Mouse (Mus musculus) heart, embryonic 10.5 days (tissue): ENCODE measurements around the gene Slc43a3. TPM values are rescaled to one million over a fixed set of nuclear protein-coding genes. Genes with fewer than 3 reads are reported as not detected.

ENCODE experiments used
- DNase-seq: peaks from one replicate; pipeline ENCODE4 v3.0.0-alpha.2; 2017; ENCODE audit warnings: low spot score
- H3K27ac ChIP-seq: fragments of 300-500 bp; sonication (generic); 2 replicates; pipeline ENCODE4 v1.5.1; 2016; ENCODE audit warnings: mild to moderate bottlenecking
- H3K27me3 ChIP-seq: fragments of 300-500 bp; sonication (generic); 2 replicates; pipeline ENCODE4 v1.6.1; 2016; ENCODE audit warnings: mild to moderate bottlenecking; ENCODE audit not compliant: poor library complexity, insufficient read depth, severe bottlenecking
- H3K36me3 ChIP-seq: fragments of 300-500 bp; sonication (generic); 2 replicates; pipeline ENCODE4 v1.6.1; 2016; ENCODE audit warnings: mild to moderate bottlenecking, moderate library complexity
- H3K4me1 ChIP-seq: fragments of 300-500 bp; sonication (generic); 2 replicates; pipeline ENCODE4 v1.6.1; 2016; ENCODE audit warnings: mild to moderate bottlenecking
- H3K4me3 ChIP-seq: fragments of 300-500 bp; sonication (generic); 2 replicates; pipeline ENCODE4 v1.5.1; 2016; ENCODE audit warnings: mild to moderate bottlenecking, moderate library complexity
- H3K9me3 ChIP-seq: fragments of 300-500 bp; sonication (generic); 2 replicates; pipeline ENCODE4 v1.6.1; 2016; ENCODE audit warnings: mild to moderate bottlenecking, moderate library complexity
- WGBS: fragments of 180-500 bp; shearing (Covaris S2); methylation state at CpG from one replicate; pipeline ENCODE4 v1.1.7; 2016; 5-methylcytosine and 5-hydroxymethylcytosine counted together
- polyA plus RNA-seq: library from polyadenylated mRNA; unstranded; fragments of >200 nt; fragmentation: Nextera tagmentation; extraction: Ambion mirVana; gene quantifications from 2 replicates; pipeline ENCODE4 v1.2.1, GENCODE M21; 2016

Slc43a3 gene
- polyA plus RNA-seq, 1 experiment from 2014 or later, result 50.9 TPM

DNA sequence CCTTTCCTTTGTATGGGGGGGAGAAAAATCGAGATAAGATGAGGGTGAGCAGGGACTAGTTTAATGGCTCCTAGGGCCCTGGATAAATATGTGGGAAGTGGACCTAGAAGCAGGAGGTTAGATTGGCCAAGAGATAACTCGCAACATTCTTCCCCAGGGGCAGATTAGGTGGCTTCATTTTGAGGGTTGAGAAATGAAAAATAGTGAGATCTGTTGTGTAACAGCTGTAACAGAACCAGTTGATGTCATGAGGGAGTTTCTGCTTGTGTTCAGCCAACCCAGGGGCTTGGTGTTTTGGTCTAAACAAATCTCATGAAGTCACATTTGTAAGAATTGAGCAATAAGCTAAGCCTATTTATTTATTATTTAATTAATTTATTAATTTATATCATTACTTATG, 5.0 kb downstream of the Slc43a3 start:
- Histone ChIP-seq H3K27ac (no peak overlapping the region), H3K36me3 (peaks cover 48% of the 10 kb centered on the region), H3K27me3 (no peaks in the 10 kb centered on the region), H3K4me3 (no peak overlapping the region), H3K9me3 (no peaks in the 10 kb centered on the region), H3K4me1 (peaks cover 20% of the 10 kb centered on the region)
- 67% methylated on average over 2 of the region's 2 CpGs for WGBS
- no peak for DNase-seq

GRCm38 (mm10) chr2:84941795-84942194, 5.4 kb downstream of the Slc43a3 start:
- peaks cover 53% of the 10 kb centered on the region for H3K36me3 ChIP-seq
- H3K27ac ChIP-seq, result no peak overlapping the region
- no peak overlapping the region for H3K4me3 ChIP-seq
- H3K9me3 ChIP-seq, result no peaks in the 10 kb centered on the region
- no peaks in the 10 kb centered on the region for H3K27me3 ChIP-seq
- peaks cover 20% of the 10 kb centered on the region for H3K4me1 ChIP-seq
- no peak for DNase-seq
- 93% methylated on average over 4 of the region's 4 CpGs for WGBS

DNA sequence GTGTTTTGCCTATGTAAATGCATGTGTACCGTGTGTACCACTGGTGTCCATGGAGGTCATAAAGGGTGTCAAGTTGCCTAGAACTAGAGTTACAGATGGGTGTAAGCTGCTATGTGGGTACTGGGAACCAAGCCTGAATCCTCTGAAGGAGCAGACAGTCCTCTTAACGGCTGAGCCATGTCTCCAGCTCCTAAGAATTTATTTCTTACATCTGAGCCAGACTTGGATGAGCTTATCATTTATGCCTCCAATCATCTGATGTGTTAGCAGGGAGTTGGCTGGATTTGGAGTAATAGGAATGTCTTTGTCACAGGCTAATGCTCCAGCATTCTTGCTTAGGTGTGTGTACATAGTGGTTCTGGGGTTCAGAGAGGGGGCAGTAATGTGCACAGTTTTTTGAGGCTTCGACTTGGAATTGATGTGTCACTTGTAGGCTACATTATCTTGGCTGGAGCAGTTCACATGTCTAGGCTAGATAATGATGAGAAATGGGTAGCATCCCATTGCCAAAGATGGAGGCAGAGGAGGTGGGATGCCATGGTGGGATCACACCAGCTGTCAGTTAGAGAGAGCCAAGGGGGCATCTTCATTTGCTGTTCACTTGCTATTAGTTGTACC, 10.9 kb downstream of the Slc43a3 start:
- Histone ChIP-seq H3K4me3 (no peak overlapping the region), H3K9me3 (no peaks in the 10 kb centered on the region), H3K36me3 (peaks cover 86% of the 10 kb centered on the region), H3K27me3 (no peaks in the 10 kb centered on the region), H3K4me1 (no peaks in the 10 kb centered on the region), H3K27ac (no peak overlapping the region)
- 85% methylated on average over 3 of the region's 3 CpGs for WGBS
- no peak for DNase-seq

DNA sequence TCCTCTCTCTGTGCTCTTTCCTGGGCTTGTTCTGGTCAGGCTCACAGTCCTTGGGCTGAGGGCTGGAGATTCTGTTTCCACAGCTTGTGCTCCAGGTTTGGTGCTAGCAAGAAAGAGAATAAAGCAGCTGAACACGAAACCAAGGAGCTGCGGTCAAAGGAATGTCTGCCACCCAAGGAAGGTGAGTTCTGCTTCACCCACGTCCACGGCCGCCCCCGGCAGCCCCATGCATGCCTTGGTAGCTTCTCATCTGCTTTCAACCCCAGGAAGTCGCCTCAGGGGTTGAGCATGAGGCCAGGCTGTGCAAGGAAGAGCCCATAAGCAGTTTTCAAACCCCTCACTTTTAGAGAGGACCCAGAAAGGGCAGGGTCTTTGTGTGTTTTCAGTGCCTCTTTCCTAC, 11.9 kb downstream of the Slc43a3 start:
- 93% methylated on average over 7 of the region's 7 CpGs for WGBS
- Histone ChIP-seq H3K9me3 (no peaks in the 10 kb centered on the region), H3K4me3 (no peak overlapping the region), H3K27me3 (no peaks in the 10 kb centered on the region), H3K4me1 (no peaks in the 10 kb centered on the region), H3K36me3 (peaks cover 91% of the 10 kb centered on the region), H3K27ac (no peak overlapping the region)
- no peak for DNase-seq

- DNase-seq, result no peak
- no peaks in the 10 kb centered on the region for H3K27me3 ChIP-seq
- no peak overlapping the region for H3K4me3 ChIP-seq
- peaks cover 96% of the 10 kb centered on the region for H3K36me3 ChIP-seq
- H3K4me1 ChIP-seq, result no peaks in the 10 kb centered on the region
- H3K9me3 ChIP-seq, result no peaks in the 10 kb centered on the region
- WGBS, result 97% methylated on average over 2 of the region's 2 CpGs
- no peak overlapping the region for H3K27ac ChIP-seq
Observed at GRCm38 (mm10) chr2:84948721-84949120, 12.3 kb downstream of the Slc43a3 start.

GRCm38 (mm10) chr2:84951027-84951426, 14.6 kb downstream of the Slc43a3 start:
- WGBS, result 77% methylated on average over 8 of the region's 8 CpGs
- Histone ChIP-seq H3K4me1 (no peaks in the 10 kb centered on the region), H3K9me3 (no peaks in the 10 kb centered on the region), H3K27me3 (no peaks in the 10 kb centered on the region), H3K36me3 (peaks cover 87% of the 10 kb centered on the region), H3K4me3 (no peak overlapping the region), H3K27ac (no peak overlapping the region)
- DNase-seq, result no peak

DNA sequence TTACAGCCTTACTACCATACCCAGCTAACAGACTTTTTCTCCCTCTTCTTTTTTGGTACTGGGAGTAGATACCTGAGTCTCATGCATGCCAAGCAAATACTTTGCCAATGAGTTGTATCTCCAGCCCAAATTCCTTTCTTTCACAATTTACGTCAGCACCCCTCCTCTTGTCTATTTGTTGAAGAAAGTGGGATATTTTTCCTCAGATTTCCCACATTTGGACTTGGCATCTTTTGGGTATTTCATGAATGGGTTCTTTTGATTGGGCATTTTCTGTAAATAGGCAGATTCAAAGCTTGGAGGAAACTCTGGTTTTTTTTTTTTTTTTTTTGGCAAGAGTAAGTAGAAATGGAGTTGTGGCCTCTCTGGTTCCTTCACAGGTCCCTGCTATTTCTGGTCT, 15.9 kb downstream of the Slc43a3 start:
- H3K4me3 ChIP-seq, result no peak overlapping the region
- H3K27ac ChIP-seq, result no peak overlapping the region
- 86% methylated on average over 1 of the region's 1 CpGs for WGBS
- H3K4me1 ChIP-seq, result no peaks in the 10 kb centered on the region
- DNase-seq, result no peak
- no peaks in the 10 kb centered on the region for H3K9me3 ChIP-seq
- H3K36me3 ChIP-seq, result peaks cover 87% of the 10 kb centered on the region
- no peaks in the 10 kb centered on the region for H3K27me3 ChIP-seq

- Histone ChIP-seq H3K4me3 (no peak overlapping the region), H3K36me3 (peaks cover 87% of the 10 kb centered on the region), H3K27ac (no peak overlapping the region), H3K4me1 (no peaks in the 10 kb centered on the region), H3K9me3 (no peaks in the 10 kb centered on the region), H3K27me3 (no peaks in the 10 kb centered on the region)
- no peak for DNase-seq
- 85% methylated on average over 4 of the region's 4 CpGs for WGBS
Observed at GRCm38 (mm10) chr2:84952693-84953092, 16.3 kb downstream of the Slc43a3 start.

- WGBS, result 89% methylated on average over 9 of the region's 9 CpGs
- peaks cover 66% of the 10 kb centered on the region for H3K36me3 ChIP-seq
- H3K27ac ChIP-seq, result no peak overlapping the region
- H3K4me3 ChIP-seq, result no peak overlapping the region
- H3K27me3 ChIP-seq, result no peaks in the 10 kb centered on the region
- no peaks in the 10 kb centered on the region for H3K4me1 ChIP-seq
- H3K9me3 ChIP-seq, result no peaks in the 10 kb centered on the region
- DNase-seq, result no peak
Observed at GRCm38 (mm10) chr2:84955435-84955834, 19.1 kb downstream of the Slc43a3 start.

- H3K4me1 ChIP-seq, result no peaks in the 10 kb centered on the region
- H3K4me3 ChIP-seq, result no peak overlapping the region
- WGBS, result 54% methylated on average over 5 of the region's 5 CpGs
- no peak overlapping the region for H3K27ac ChIP-seq
- no peak for DNase-seq
- no peaks in the 10 kb centered on the region for H3K9me3 ChIP-seq
- H3K36me3 ChIP-seq, result peaks cover 57% of the 10 kb centered on the region
- no peaks in the 10 kb centered on the region for H3K27me3 ChIP-seq
Observed at GRCm38 (mm10) chr2:84956274-84956673, 19.9 kb downstream of the Slc43a3 start.

DNA sequence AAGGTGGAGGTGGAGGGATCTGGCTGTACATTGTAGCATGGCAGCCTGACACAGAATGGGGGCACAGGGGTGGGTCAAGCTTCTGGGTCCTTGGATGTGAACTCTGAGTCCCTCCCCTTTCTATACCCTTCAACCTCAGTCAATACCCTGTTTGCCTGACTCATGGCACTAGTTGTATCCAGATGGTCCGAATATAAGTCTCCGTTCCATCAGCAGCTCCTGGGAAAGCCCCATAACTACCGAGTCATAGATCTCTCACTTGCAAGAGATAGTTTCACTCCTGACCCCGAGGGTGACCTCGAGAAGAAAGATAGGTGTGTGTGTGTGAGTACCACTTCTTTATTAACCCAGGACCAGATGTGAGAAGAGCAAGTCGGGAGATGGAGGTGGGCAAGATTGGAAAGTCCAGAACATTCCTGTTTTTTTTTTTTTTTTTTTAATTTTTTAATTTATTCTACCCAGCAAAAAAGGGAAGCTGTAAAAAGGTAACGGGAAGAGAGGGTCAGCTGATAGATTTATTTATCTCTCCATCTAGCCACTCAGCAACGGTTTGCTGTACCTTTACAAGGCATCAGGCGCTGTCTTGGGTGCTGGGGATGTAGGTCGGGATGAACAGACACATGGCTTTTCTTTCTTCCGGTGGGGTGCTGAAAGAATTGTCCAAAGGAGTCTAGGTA, 22.3 kb downstream of the Slc43a3 start:
- Histone ChIP-seq H3K4me3 (no peak overlapping the region), H3K36me3 (peaks cover 35% of the 10 kb centered on the region), H3K9me3 (no peaks in the 10 kb centered on the region), H3K27me3 (no peaks in the 10 kb centered on the region), H3K27ac (no peak overlapping the region), H3K4me1 (0 out of 2 replicates have a peak, but pooled peaks cover 6% of the 10 kb centered on the region)
- no peak for DNase-seq
- WGBS, result 90% methylated on average over 11 of the region's 11 CpGs

DNA sequence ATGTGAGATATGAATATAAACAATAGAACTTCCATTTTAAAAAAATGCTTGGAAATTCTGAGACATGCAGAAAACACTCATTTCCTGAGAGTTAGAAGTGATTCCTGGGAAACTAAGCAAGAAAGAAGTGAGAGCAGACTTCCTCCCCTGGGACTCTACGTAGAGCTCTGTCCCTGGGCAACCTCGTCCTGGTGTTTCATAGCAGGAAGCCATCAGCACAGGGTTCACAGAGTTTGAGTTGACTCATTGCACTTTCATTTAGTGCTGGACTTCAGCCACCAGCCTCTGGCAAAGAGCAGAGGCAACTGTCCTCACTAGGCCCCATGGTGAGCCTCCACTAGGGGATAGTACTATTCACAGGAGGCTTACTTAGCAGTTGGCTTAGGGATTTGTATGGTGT, 24.9 kb downstream of the Slc43a3 start:
- H3K4me3 ChIP-seq, result no peak overlapping the region
- H3K27ac ChIP-seq, result no peak overlapping the region
- H3K27me3 ChIP-seq, result no peaks in the 10 kb centered on the region
- WGBS, result 60% methylated on average over 2 of the region's 2 CpGs
- no peaks in the 10 kb centered on the region for H3K9me3 ChIP-seq
- 0 out of 2 replicates have a peak, but pooled peaks cover 6% of the 10 kb centered on the region for H3K4me1 ChIP-seq
- H3K36me3 ChIP-seq, result peaks cover 20% of the 10 kb centered on the region
- no peak for DNase-seq

DNA sequence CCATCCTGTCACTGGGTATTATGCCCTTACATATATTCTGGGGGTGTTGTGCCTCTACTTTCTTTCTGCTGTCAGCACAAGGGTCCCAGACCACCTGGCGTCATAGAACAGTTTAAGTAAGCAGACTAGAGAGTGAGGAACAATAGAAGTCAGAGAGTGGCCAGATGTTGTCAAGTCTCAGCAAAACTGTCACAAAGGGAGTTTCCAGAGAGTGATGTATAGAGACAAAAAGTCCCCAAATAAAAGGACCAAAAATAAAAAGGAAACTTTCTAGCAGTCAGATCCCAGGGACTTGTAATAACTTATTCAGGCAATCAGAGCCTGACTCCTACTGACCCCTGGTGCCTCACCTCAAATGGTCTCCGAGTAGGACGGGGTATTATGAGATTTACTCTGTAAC, 25.5 kb downstream of the Slc43a3 start:
- Histone ChIP-seq H3K4me3 (no peak overlapping the region), H3K27me3 (no peaks in the 10 kb centered on the region), H3K27ac (no peak overlapping the region), H3K4me1 (0 out of 2 replicates have a peak, but pooled peaks cover 6% of the 10 kb centered on the region), H3K36me3 (peaks cover 14% of the 10 kb centered on the region), H3K9me3 (no peaks in the 10 kb centered on the region)
- no peak for DNase-seq
- 86% methylated on average over 3 of the region's 3 CpGs for WGBS
